8 mouse cellular contexts compared by ENCODE assay signal in genomic region chr11:68544554-68544953, GRCm38 (mm10).
DNase-seq lines count a peak whose midpoint lies in the region.

No protein-coding gene starts in this region.

- peak; percentile 54 to 60 for DNase-seq in cerebellum, postnatal 10 days
- no peak for DNase-seq in cerebellum, adult 11 months
- peak; percentile 53 for DNase-seq in ovary, postnatal 36 days (ENCODE audit: low spot score)
- no peak for DNase-seq in ovary, postnatal 10 days (ENCODE audit: low spot score)
- peak; percentile 49 for DNase-seq in kidney, postnatal 14 days
- no peak for DNase-seq in spleen, postnatal 4 days (ENCODE audit: low spot score in 2 of 2)
- no peak for DNase-seq in frontal cortex, postnatal 10 days (ENCODE audit: low spot score in 2 of 2)
- DNase-seq in spleen, postnatal 10 days (ENCODE audit: low spot score in 2 of 2): no peak

Comparison
In these comparisons a context has a peak if more than half of its experiments do, and no peak if none do; other contexts are left out.
1. DNase-seq: peak in cerebellum, postnatal 10 days (2 of 2), ovary, postnatal 36 days (single experiment) and kidney, postnatal 14 days (single experiment); none in cerebellum, adult 11 months (single experiment), ovary, postnatal 10 days (single experiment), spleen, postnatal 4 days (0 of 2), frontal cortex, postnatal 10 days (0 of 2) and spleen, postnatal 10 days (0 of 2).